Mouse (Mus musculus) retina, postnatal 7 days (tissue): ENCODE results near the gene Chit1.
A peak's percentile ranks its signal among the peaks of the same experiment; 100 is the strongest.

ENCODE experiments used
- DNase-seq: peaks from one replicate; pipeline ENCODE4 v3.0.0-alpha.2; 2012; ENCODE audit warnings: low read depth, low spot score

Chit1 gene

DNA sequence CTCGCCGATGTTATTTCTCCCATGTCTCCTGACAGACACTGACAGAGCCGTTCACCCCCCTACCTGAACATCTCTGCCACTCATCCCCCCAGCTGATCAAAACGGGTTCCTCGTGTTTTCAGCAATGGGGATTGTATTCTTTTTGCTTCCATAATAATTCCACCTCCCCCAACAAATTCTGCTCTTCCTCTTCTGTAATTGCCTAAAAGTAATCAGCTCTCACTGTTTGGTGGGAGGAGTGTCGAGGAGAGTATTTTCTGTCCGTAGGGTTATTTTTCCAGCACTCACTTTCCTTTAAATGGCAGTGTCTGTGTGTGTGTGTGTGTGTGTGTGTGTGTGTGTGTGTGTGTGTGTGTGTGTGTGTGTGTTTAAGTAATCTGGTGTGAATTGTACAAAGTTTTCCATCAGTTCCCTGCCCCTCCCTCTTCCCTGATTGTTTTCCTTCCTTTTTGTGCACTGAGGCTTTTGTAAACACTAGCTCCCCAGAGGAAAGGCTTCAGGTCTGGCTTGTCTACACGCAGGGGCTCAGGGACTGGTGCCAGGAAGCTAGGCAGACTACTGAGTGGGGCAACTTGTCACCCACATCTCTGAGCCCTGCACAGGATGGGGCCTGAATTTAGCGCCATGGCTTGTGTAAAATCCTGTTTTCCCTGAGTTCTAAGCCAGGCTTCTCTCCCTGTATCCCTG, 31.4 kb upstream of the Chit1 start:
- DNase-seq = no peak

DNA sequence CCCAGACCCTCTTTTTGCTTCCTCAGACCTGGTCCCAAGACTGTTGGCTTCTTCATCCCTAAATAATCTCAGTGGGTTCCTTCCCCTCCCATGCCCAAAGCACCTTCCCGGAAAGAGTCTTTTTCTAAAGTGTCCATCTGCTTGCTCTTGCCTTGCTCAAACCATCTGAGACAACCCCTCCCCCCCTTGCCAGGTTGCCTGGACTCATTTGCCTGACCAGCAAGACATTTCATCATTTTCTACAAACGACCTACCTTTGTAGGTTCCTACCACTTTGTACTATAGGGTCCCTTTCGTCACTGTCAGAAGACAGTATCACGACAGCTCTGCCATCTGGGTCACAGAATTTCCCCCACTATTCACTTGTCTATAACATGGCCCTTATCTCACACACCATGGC, 30.6 kb upstream of the Chit1 start:
- DNase-seq = no peak

DNA sequence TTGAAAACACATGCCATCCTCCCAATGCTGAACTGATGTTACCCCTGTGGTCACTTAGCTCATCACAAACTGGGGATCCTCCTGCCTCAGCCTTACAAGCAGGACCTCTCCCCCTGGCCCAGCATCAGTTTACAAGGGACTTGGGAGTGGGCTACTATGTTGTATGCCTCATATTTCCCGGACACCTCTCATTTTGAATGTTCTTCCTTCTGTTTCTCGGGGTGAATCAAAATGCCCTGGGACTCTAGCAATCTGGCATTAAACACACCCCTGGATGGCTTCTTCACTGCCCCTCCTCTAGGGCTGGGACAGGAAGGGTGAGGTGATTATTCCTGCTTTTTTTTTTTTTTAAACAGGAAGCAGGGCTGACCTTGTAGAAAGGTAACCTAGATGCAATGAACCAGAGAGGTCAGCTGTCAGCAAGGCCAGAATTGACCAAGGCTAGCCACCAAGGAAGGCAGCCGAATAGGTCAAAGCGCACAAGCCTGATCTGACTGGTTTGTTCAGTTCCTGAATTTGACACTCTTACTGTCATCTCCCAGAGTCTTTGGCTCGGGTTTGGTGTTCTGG, 30.1 kb upstream of the Chit1 start:
- DNase-seq = no peak

DNA sequence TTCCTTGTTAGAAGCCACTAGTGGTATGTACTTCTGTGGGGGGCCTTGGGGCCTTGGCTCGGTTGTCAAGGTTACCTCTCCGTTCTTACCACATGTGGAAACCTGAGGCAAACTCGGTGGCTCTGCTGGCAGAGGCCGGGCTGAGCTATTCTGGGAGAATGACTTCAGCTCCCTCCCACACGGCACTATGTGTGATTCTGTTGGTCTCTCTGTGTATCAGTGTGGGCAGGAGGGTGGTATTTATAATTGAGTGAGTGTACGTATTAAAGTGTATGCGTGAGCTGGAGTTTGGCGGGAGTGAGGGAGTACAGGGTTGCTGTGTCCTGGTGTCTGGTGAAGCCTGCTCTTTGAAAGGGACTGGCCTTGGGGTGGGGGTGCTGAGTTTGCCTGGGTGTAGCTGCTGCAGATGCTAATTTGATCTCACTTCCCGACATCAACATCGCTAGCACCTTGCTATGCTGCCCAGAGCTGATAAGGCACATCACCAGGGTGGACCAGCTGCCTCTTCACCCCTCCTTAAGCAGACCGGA, 28.0 kb upstream of the Chit1 start:
- no peak for DNase-seq

DNA sequence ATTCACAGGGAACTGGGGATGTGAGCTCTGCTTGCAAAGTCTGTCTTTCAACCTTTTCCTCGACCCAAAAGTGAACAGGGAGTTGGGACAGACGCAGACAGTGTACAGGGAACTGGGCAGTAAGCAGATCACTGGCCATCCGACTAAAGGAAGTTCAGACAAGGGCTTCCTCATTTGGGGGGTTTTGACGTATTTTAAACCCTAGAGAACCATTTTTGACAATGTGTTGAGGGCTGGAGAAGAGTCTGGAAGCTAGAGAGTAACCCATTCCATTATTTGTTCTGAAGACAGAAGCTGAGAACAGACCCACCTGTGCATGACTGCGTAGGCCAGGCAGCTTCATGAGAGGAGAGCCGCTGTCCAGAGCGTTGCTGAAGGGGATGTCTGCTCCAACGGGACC, 27.4 kb upstream of the Chit1 start:
- no peak for DNase-seq

DNA sequence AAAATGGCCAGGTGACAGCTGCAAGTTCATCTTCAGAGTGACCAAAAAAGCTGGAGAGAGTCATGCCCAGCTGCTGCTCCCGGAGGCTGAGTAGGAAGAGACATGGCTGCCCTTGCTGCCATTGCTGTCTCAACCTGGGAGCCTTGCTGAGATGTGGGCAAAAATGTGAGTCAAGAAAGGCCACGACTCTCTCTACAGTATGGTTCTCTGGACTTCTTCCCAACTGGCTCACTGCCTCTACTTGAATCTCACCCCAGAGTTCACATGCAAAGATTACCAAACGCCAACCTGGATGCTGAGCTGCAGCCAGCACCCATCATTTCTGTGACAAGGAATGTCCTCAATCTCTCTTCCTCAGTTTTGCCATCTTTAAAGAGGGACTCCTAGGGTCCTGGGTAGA, 26.9 kb upstream of the Chit1 start:
- no peak for DNase-seq

DNA sequence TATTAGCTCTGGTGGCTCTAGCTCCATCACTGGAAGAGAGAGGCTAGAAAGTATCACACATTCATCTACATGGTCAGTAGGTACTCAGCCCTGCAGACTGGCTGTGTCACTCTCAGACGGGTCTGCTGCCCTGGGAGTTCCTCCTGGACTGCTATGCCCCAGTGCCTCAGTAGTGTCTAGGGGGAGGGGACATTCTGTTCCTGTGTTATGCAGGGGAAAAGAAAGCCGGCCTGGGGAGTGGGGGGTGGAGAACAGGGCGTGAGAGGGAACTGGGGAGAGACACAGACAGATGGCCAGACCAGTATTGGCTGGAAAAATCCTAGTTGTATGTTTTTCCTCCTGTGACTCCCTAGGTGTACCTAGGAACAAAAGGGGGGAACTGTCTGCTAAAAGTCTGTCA, 25.0 kb upstream of the Chit1 start:
- DNase-seq = no peak

DNA sequence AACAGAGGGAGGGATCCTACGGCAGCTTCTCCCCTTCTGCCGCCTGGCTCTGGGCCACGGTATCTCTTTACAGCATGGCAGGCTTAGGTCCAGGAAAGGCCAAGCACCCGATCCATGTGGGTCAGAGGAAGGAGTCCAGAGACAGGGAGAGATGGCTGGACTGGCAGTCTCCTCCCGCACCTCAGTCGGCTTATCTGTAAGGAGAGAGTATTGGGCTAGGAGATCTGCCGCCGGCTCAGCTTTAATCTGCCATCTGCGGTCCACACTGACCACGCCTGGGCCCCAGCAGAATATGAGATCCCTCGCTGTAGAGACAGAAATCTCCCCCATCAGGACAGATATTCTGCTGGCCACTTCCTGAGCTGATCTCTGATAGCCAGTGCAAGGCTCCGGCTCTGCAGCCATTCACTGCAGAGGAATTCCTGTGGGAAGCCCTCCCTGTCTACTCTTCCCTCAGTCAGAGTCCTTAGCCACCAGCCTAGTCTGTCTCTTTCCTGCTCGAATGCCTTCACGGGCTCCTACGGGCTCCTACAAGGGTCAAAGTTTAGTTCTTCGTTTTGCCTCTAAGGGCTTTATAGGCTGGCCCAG, 24.1 kb upstream of the Chit1 start:
- no peak for DNase-seq

DNA sequence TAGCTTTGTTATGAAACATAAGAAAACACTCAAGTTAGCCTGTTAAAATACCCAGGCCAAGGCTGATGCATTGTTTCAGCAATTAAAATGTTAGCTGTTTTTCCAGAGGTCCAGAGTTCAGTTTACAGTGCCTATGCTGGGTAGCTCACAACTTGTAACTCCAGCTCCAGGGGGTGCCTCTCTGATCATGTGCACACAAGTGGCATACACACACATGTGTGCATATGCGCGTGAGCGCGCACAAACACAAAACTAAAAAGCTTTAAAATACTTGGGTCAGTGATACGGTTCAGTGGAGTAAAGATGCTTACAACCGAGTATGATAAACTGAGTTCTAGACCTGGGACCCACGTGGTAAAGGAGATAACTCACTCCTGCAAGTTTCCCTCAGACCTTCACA, 22.0 kb upstream of the Chit1 start:
- no peak for DNase-seq

DNA sequence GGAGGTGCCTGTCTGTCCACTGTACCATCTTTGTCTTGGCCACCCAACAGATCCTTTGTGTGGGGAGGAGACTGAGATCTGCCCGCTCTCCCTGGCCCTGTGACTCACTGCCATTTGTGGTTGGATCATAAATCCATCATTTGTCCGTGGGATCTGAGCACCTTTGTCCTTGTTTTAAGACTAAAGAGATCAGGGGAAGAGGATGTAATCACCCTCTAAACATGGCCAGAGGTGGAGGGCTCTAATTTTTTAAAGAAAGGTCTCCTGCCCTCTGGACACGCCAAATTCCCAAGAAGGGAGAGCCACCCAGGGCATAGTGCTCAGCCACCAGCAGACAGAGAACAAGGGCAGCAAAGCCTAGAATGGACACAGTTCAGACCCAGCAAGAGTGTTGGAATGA, 19.2 kb upstream of the Chit1 start:
- no peak for DNase-seq

DNA sequence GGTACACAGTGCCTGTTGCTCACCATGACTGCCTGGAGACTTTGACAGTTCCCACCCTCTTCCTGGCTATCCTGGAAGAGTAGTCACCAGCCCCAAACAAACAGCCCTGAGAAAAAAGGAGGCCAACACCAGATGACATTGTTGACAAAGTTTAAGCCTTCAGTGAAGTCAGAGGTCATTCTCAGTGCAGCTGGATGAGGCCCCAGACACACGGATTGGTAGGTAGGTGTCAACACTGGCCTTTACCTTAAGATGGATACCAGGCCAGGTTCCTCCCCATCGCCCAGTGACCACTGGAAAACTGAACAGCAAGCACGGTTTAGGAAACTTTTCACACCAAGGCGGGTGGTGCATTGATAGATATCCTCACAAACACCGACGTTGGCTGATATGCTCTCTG, 18.7 kb upstream of the Chit1 start:
- DNase-seq = no peak

DNA sequence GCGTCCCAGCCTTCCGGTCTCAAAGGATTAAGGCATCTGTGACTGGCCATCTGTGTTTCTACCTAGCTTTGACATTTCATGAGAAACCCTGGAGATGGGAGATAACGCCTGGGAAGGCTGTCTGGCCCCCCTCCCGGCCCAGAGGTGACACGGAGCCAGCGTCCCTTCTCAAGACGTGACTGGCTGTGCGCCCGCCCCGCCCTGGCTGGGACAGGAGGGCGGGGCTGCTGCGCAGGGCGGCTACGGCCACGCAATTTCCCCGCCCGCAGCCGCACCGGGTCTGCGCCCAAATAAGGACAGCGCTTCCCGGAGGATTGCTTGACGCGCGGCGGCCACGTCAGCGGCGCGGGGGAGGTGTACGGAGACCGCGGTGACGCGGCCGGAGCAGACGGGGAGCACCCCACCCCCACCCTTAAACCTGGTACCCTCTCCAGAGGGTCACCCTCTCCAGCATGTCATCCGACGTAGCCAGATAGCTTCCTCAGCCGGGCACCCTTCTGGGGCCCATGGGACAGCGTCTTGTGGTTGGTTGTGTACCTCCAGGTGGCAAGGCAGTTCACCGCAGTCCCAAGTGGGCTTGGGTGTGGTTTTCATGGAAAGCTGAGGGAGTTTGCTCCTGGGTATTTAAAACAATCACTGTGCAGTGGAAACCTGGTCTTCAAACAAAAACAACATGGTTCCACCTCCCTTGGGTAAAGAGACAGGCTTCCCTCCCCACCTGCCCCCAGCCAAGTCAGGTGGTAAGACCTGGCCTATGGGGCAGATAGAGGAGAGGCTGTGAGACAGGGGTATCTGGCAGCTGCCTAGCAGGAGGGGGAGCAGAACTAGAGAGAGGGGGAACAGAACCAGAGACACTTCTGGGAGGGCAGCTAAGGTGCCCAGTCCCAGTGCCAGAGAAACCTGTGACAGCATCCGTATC, 17.9 kb upstream of the Chit1 start:
- peak; percentile 77 for DNase-seq

DNA sequence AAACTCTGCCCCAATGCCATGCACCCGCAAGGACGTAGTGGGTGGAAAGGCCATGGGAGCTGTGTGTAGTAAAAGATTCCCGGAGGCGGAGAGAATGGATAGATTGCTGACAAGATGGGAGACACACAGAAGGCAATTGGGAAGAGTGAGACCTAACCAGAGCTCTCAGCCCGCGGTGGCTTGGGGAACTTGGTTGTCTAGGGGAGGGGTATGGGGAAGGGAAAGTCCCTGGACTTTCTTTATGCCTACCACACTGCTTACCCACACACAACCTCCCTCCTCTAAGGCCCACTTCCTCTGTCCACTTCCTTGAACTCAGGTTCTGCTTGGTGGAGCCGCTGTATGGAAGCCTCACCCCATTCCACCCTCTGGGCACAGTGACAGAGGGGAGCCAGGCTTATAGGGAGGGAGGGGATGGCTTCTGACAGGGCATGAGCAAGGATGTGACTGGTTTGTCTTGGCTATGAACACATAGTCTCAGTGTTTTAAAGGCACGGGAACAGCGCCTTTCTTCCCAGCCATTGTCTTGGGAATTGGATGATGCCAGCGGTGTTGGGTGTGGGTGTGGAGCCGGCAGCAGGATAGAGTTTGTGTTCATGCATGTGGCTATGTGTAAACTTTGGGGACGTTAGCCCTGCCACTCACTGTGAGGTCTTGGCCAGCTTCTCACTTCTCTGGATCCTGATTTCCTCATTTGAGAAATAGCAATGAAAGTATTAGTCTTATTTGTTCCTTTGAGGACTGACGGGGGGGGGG, 17.1 kb upstream of the Chit1 start:
- no peak for DNase-seq

DNA sequence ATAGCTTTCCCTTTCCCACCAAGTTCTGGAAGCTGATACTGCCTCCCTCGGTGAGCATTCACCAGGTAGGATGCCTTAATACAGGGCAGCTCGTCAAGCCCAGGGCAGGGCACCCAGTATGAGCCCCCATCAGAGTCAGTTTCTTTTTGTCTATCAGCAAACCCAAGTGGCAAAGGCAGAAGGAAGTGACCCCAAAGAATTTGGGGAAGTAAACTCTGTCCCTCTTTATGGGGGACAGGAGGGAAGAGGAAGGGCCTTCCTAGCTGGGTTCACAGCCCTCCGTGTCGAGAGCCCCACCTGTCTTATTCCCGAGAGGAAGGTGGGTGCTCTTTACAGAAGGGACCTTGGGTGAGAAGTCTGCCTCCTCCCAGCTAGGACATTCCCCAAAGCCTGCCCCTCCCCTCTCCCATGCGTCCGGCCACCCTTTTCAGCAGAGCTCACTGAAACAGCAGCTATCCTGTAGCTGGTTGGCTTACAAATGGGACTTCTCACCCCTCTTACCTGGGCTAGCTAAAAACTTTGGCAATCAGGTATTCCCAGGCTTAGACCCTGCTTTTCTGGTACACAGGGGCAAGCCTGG, 15.9 kb upstream of the Chit1 start:
- no peak for DNase-seq

DNA sequence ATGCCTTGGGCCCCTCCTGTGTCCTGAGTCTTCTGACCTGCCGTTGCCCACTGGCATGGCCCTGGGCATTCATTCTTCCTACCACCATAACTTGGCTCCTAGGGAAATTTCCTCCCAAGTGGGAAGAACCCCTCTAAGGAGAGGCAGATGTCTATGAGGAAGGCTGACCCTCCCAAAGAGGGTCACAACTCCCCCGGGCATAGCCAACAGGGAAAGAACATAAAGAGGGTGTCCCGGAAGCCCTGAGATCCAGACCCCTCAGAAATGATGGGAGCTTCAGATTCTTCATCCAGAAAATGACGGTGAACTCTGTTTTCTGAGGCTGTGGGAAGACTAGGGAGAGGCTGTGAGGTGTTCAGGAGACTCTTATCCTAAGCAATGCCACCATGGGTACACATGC, 15.3 kb upstream of the Chit1 start:
- no peak for DNase-seq

DNA sequence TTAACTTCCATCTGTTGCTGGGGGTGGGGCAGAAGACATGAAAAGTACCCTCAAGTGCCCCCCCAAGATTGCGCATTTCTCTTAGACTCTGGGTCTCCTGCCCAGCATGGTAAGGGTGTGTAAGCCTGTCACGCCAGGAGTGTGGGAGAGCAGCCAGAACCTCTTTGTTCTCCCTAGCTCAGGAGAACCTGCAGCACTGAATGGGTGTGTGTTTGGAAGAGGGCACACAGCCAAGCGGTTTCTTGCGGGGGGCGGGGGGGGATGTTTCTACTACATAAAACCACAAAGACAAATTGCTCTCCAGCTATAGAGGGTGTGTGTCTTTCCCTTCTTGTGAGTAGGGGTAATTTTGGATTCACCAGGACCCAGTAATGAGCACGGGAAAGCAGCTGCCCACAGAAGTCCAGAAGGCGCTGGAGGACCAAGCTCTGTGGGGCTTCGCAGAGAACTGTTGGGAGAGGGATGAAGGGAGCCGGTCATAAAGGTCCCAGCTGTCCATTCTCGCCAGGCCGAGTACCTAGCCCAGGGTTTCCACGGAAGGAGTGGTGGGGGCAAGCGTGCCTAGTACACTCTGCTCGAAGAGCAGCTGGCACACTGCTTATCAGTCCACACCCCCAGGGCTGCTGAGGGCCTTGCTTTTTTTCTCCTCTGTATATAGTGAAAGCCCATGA, 14.6 kb upstream of the Chit1 start:
- DNase-seq = no peak

DNA sequence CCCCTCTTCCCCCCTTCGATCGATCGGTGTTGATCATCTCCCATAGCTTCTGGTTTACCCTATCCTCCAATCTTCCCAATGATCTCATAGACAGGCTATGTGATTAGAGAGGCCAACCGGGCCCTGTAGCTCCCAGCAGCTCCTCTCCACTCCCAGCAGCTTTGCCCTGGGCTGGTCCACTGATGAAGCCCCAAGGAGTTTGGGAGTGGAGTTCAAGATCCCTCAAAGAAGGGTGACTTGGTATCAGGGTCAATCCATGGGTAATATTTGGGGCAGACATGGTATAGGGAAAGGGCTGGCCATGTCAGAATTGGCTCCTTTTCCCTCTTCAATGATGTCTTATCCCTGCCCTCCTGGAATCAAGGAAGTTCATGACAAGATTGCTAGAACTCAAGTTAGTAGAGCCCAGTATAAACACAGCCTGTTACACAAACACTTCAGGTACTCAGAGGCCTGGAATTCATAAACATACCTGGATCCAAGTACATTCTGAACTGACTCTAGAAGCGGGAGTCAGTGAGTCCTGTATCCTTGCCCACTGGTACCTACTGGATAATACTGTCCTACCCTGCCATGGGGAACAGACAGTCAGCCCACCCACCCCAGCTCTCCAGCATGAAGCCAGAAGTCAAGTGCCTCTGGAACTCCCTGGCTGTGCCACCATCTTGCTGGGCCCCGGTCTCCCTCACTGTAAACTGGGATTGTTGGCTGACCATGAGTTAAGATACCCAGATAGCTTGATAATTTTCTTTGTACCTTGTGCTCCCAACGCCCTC, 13.8 kb upstream of the Chit1 start:
- no peak for DNase-seq

DNA sequence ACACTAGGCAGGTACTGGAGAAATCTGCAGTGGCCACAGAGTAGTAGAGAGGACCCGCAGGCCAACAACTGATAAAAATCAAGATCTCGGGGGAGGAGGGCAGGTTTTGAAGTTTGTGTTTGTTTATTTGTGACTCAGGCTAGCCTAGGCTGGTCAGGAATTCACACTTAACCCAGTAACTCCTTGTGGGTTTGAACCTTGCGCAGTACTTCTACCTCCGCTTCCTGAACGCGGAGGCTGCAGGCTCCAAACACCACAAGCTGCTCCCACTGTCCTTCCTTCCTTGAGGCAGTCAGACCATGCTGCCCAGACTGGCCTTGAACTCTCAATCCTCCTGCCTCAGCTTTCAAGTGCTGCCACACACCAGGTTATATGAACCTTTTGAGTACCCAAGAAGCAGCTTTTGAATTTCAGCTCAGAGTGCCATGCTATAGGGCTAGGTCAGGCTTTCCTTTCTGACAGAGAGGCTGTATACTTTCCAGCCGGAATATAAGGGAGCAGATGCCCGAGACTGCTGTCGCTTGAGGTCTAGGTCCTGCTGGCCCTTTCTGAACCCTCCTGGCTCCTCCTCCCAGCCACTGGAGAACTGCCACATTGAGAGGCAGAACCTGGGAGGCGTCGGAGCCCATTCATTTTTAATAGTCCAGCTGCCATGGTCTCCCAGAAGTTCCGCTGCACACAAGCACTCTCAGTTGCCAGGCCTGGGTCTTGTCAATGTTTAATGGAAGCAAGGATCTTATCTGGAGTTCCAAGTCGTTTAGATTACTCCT, 12.9 kb upstream of the Chit1 start:
- DNase-seq = no peak
